Mouse (Mus musculus): ENCODE results near the gene Crtc1.

The Crtc1 gene

GRCm38 (mm10) chr8:70439055-70439847 lies at the start of gene Crtc1:
Gene Crtc1 (minus strand): TSS chr8:70439579.
- DNase-seq (ENCODE audit: low spot score): peak; percentile 99

- DNase-seq (ENCODE audit: low spot score): no peak
These were observed 49.6 kb upstream of the Crtc1 start for GRCm38 (mm10) chr8:70488931-70489470.

GRCm38 (mm10) chr8:70487993-70488796 lies 48.8 kb upstream of the Crtc1 start:
- DNase-seq (ENCODE audit: low spot score): no peak

- no peak for DNase-seq (ENCODE audit: low spot score)
These were observed 47.7 kb upstream of the Crtc1 start, which contains the start of gene Tmem59l for GRCm38 (mm10) chr8:70486941-70487520. Gene Tmem59l (minus strand): TSS chr8:70487358.

GRCm38 (mm10) chr8:70486191-70486681 lies 46.9 kb upstream of the Crtc1 start:
- DNase-seq (ENCODE audit: low spot score): no peak

GRCm38 (mm10) chr8:70482943-70483342 lies 43.6 kb upstream of the Crtc1 start:
- DNase-seq (ENCODE audit: low spot score): no peak

GRCm38 (mm10) chr8:70481908-70482307 lies 42.5 kb upstream of the Crtc1 start:
- no peak for DNase-seq (ENCODE audit: low spot score)

GRCm38 (mm10) chr8:70477269-70477982 lies 38.0 kb upstream of the Crtc1 start:
- no peak for DNase-seq (ENCODE audit: low spot score)

- peak; percentile 91 for DNase-seq (ENCODE audit: low spot score)
These were observed 37.2 kb upstream of the Crtc1 start, which contains the start of gene Klhl26 for GRCm38 (mm10) chr8:70476333-70477268. Gene Klhl26 (minus strand): TSS chr8:70476968.

- no peak for DNase-seq (ENCODE audit: low spot score)
These were observed 32.5 kb upstream of the Crtc1 start for GRCm38 (mm10) chr8:70471856-70472255.

GRCm38 (mm10) chr8:70469938-70470337 lies 30.6 kb upstream of the Crtc1 start:
- no peak for DNase-seq (ENCODE audit: low spot score)

- DNase-seq (ENCODE audit: low spot score): no peak
These were observed 30.0 kb upstream of the Crtc1 start for GRCm38 (mm10) chr8:70469295-70469916.

GRCm38 (mm10) chr8:70468733-70469132 lies 29.4 kb upstream of the Crtc1 start:
- no peak for DNase-seq (ENCODE audit: low spot score)

- no peak for DNase-seq (ENCODE audit: low spot score)
These were observed 28.5 kb upstream of the Crtc1 start for GRCm38 (mm10) chr8:70467907-70468306.

- no peak for DNase-seq (ENCODE audit: low spot score)
These were observed 27.9 kb upstream of the Crtc1 start for GRCm38 (mm10) chr8:70467229-70467725.

- DNase-seq (ENCODE audit: low spot score): no peak
These were observed 27.4 kb upstream of the Crtc1 start for GRCm38 (mm10) chr8:70466771-70467170.

GRCm38 (mm10) chr8:70466305-70466704 lies 26.9 kb upstream of the Crtc1 start:
- DNase-seq (ENCODE audit: low spot score): no peak

- no peak for DNase-seq (ENCODE audit: low spot score)
These were observed 26.3 kb upstream of the Crtc1 start for GRCm38 (mm10) chr8:70465701-70466100.

- DNase-seq (ENCODE audit: low spot score): no peak
These were observed 24.8 kb upstream of the Crtc1 start for GRCm38 (mm10) chr8:70464162-70464561.

- no peak for DNase-seq (ENCODE audit: low spot score)
These were observed 23.9 kb upstream of the Crtc1 start for GRCm38 (mm10) chr8:70463306-70463705.

All from T-cell, adult 2 months (primary cell).